Mouse (Mus musculus) 3T3-L1 (cell line): ENCODE results near the gene Ube2d1.

Experiments
- DNase-seq: peaks from one replicate; pipeline ENCODE4 v3.0.0-alpha.2; 2015; ENCODE audit warnings: low read depth, low spot score

The Ube2d1 gene

GRCm38 (mm10) chr10:71225894-71226293, 59.2 kb downstream of the Ube2d1 start:
- peak; percentile 83 for DNase-seq

GRCm38 (mm10) chr10:71223101-71223500, 62.0 kb downstream of the Ube2d1 start:
- no peak for DNase-seq

- DNase-seq, result no peak
These were observed 62.4 kb downstream of the Ube2d1 start for GRCm38 (mm10) chr10:71222639-71223038.

- peak; percentile 89 for DNase-seq
These were observed 66.7 kb downstream of the Ube2d1 start for GRCm38 (mm10) chr10:71218228-71218892.

- no peak for DNase-seq
These were observed 69.1 kb downstream of the Ube2d1 start for GRCm38 (mm10) chr10:71215996-71216395.
